Mouse (Mus musculus): ENCODE results near the gene Mctp2.

The Mctp2 gene

GRCm38 (mm10) chr7:72222532-72222931 is 83.9 kb downstream of the Mctp2 start:
- ChIA-PET POLR2A (no interaction called here), CTCF (no interaction called here)

DNA sequence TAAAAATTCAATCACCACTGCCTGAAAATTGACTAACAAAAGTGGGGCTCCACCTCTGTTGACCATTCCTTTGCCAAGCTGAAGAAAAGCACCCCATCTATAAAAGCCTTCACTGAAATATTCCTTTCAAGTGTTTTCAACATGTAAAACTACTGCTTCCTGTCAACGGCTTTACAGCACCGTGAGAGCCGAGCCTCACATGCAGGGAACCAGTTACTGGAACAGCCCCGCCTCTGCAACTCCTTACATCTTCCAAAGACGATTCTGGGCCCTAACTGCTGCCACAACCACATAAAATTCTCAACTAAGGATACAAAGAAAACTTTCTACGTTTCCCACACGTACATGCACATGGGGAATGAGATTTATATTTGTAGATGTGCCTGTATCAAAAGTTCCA is 88.4 kb downstream of the Mctp2 start:
- ChIA-PET CTCF (no interaction called here), POLR2A (no interaction called here)

DNA sequence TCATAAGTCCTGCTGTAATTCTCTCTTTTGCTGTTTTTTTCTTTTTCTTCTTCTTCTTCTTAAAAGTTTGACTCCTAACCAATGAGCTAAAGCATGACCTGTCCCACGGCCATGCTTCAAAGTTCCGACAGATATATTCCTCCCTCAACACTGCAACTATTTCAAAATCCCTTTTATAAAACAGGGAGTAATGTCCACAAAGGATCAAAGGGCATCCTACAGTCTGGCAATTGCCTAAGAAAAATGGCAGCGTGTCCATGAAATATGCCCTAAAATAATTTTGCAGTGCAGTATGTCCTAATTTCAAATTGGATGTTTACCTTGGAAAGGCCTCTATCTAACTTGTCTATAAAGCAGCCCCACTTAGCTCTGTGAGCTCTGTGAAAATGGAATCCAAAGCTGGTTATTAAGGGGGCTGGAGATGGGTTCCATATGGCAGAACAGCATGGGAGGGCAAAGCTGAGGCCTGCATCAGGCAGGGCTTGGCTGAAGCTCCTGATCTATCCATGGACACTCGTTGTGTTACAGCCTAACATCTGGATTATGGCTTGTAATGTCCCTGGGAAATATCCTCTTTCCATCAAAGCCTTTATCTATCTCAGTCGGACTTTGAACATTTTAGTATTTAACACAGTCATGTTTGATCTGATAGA is 90.7 kb downstream of the Mctp2 start:
- CTCF ChIA-PET = interaction anchor here in 1 of 4 experiments (1.0 kb wide), 1 partner anchor 25 kb away, joined by 3 read pairs; no protein-coding TSS in a partner anchor

GRCm38 (mm10) chr7:72210201-72210600 is 96.2 kb downstream of the Mctp2 start:
- CTCF ChIA-PET = interaction anchor here in 1 of 4 experiments (1.4 kb wide), 1 partner anchor 20 kb away, joined by 3 read pairs; no protein-coding TSS in a partner anchor
- POLR2A ChIA-PET = no interaction called here

More for the DNA sequence above, 90.7 kb downstream of the Mctp2 start:
- POLR2A ChIA-PET = no interaction called here

DNA sequence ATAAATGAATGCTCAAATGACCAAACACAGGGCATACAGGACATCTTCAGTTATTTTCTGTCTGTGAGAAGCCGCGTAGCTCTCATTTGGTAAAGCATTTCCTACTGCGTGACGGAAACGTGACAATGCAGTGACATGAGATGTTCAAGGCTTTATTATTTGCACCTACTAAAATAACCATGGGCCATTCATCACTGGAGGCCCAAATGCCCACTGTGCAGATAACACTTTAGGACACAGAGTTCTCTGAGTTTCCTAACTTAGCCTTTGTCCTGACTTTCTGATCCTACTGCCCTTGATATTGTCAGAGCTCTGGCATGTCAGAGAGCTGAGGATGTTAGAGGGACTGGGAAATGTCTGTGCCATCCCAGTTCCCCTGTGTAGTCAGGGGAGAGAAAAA is 97.1 kb downstream of the Mctp2 start:
- CTCF ChIA-PET = no interaction called here
- POLR2A ChIA-PET = no interaction called here

GRCm38 (mm10) chr7:72206841-72207240 is 99.6 kb downstream of the Mctp2 start:
- CTCF ChIA-PET = no interaction called here
- POLR2A ChIA-PET = no interaction called here

DNA sequence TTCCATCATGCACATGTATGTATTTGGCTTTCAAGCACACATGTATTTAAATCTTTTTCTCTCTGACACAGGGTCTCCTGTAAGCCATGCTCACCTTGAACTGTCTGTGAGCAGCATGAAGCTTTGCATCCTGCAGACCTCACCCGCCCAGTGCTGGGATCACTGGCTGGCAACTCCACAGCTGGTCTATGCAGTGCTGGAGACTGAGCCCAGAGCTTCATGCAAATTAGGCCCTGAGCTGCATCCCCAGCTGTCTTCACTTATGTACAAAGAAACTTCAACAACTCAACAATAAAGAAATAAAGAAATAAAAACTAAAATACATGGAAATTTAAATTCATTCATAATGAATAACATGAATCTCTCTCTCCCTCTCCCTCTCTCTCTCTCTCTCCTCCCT is 110.7 kb downstream of the Mctp2 start:
- ChIA-PET POLR2A (interaction anchor here in 1 of 4 experiments (0.7 kb wide), 1 partner anchor 386 kb away, joined by 3 read pairs; no protein-coding TSS in a partner anchor), CTCF (no interaction called here)

DNA sequence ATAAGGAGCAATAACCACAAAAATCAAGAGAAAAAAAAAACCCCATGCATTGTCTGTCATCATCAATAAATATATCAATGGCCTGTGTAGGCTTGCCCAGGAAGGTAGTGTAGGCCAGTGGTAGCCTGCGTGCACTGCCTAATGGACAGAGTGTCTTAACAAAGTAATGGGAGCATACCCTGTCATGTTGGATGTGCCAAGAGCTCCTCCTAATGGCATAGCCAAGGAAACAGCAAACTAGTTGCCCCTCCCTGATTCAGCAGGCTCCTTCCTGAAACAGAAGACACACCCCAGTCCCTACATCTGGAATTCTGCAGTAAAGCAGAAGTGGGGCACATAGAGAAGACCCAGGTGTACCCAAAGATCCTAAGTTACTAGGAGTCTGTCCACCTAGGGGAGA is 113.1 kb downstream of the Mctp2 start:
- POLR2A ChIA-PET = no interaction called here
- CTCF ChIA-PET = no interaction called here

- ChIA-PET POLR2A (interaction anchor here in 1 of 4 experiments (0.6 kb wide), 1 partner anchor 570 kb away, joined by 3 read pairs; no protein-coding TSS in a partner anchor), CTCF (no interaction called here)
Observed at GRCm38 (mm10) chr7:72181651-72182050, 124.8 kb downstream of the Mctp2 start.

- ChIA-PET CTCF (interaction anchor here in 1 of 4 experiments (0.7 kb wide), 1 partner anchor 842 kb away, joined by 3 read pairs; no protein-coding TSS in a partner anchor), POLR2A (no interaction called here)
Observed at GRCm38 (mm10) chr7:72169320-72169719, 137.1 kb downstream of the Mctp2 start.

- POLR2A ChIA-PET = interaction anchor here in 1 of 4 experiments (1.0 kb wide), 1 partner anchor 13 kb away, joined by 3 read pairs; no protein-coding TSS in a partner anchor
- CTCF ChIA-PET = no interaction called here
Observed at GRCm38 (mm10) chr7:72165726-72166701, 140.4 kb downstream of the Mctp2 start.

DNA sequence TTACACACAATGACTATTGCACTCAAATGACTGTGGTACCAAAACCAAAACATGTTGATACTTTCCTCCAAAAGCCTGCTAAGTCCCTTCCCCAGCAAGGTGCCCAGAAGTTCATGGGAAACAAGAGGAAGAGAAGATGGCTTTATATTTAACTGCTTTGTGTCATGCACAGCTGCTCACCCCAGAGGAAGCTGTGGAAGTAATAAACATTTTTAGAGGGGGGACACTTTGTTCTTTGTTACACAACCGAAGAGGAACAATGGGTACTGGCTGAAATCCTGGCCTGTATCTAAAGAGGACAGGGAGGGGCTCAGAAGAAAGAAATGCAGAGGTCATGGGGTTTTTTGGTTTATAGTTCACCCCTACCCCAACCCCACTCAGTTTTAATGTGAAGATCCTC is 144.2 kb downstream of the Mctp2 start:
- CTCF ChIA-PET = interaction anchor here in 1 of 4 experiments (1.2 kb wide), 1 partner anchor 13 kb away, joined by 3 read pairs; no protein-coding TSS in a partner anchor
- POLR2A ChIA-PET = interaction anchor here in 1 of 4 experiments (1.1 kb wide), 1 partner anchor 48 kb away, joined by 3 read pairs; no protein-coding TSS in a partner anchor

DNA sequence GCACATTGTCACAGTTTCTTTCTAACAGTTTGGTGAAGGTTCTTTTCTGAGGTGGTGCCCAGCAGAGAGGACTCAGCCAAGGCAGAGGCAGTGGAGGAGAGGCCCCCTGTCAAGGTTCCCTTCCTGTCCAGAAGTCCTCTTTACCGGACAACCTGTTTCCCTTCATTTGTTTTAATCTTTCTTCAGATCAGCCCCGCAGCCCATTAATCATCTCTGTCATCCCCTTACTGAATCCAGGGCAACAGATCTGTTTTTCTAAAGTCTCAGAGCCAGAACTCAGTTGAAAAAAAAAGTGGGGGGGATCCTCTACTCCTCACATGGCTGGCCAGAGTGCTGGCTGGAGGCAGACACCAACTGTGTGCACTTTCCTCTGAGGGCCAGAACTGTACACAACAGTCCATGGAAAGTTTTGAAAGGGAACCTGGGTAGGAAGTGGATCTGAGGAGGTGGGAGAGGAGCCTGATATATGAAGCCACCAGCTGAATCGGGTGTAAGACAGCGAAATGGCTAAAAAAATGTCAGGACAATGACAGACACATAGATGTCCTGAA is 146.8 kb downstream of the Mctp2 start:
- CTCF ChIA-PET = no interaction called here
- POLR2A ChIA-PET = no interaction called here

- ChIA-PET CTCF (no interaction called here), POLR2A (no interaction called here)
Observed at GRCm38 (mm10) chr7:72150799-72151708, 155.4 kb downstream of the Mctp2 start.

GRCm38 (mm10) chr7:72149073-72149472 is 157.3 kb downstream of the Mctp2 start:
- ChIA-PET POLR2A (interaction anchor here in 1 of 4 experiments (0.6 kb wide), 1 partner anchor 1250 kb away, joined by 3 read pairs; no protein-coding TSS in a partner anchor), CTCF (interaction anchor here in 2 of 4 experiments (0.6 to 1.4 kb wide), 4 partner anchors 14 to 737 kb away, joined by 3 to 5 read pairs (median 3); no protein-coding TSS in a partner anchor)

- POLR2A ChIA-PET = no interaction called here
- CTCF ChIA-PET = no interaction called here
Observed at GRCm38 (mm10) chr7:72146849-72147248, 159.6 kb downstream of the Mctp2 start.

DNA sequence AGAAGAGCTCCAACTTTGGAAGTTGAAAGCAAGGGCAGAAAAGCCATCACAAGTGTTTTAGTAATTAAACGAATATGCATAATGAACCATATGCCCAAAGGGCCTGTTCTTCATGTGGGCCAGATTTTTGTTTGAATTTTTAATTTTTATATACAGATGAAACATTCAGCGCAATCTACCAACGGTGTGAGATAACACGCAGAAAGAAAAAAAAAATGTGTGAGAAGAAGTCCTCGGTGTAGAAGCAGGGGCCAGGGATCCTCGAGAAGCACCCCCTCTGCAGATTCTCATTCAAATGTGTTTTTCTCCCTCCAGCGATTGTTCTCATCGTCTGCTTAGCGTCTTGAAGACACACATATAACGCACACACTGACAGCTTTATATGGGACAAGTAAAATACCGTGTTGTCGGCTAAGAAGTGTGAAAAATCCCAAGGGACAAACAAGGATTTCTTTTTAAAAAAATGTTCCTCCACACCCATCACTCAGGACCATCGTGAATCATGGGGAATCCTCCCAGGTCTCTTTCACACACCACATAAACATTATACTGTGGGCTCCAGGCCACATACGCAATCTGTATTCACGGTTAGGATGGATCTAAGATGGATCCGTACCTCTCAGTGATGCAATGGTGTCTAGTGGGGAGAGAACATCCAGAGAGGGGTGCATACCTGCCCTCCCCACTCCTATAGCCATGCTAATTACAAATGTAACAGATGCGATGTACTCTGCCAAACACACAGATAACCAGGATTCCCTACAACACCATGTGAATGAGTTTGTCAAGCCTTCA is 160.5 kb downstream of the Mctp2 start:
- ChIA-PET CTCF (no interaction called here), POLR2A (no interaction called here)

GRCm38 (mm10) chr7:72138701-72139100 is 167.7 kb downstream of the Mctp2 start:
- CTCF ChIA-PET = no interaction called here
- POLR2A ChIA-PET = no interaction called here
